Mouse (Mus musculus) midbrain, postnatal 0 days (tissue): Measurements from ENCODE around the gene Gm20388. TPM values are rescaled to one million over a fixed set of nuclear protein-coding genes. Genes with fewer than 3 reads are reported as not detected.

Source experiments
- ATAC-seq: fragments of 200-750 bp; cut with Nextera tagmentation; 2 replicates; pipeline ENCODE4 v1.8.0; 2017; ENCODE audit warnings: moderate number of reproducible peaks, mild to moderate bottlenecking, moderate TSS enrichment, moderate library complexity; ENCODE audit not compliant: low FRiP score
- DNase-seq: peaks from one replicate; pipeline ENCODE4 v3.0.0-alpha.2; 2015; ENCODE audit warnings: low spot score
- H3K27ac ChIP-seq: fragments of 300-500 bp; sonication (generic); 2 replicates; pipeline ENCODE4 v1.5.1; 2014; ENCODE audit warnings: low read depth, mild to moderate bottlenecking, low read length, mixed read lengths
- H3K27me3 ChIP-seq: fragments of 300-500 bp; sonication (generic); 2 replicates; pipeline ENCODE4 v1.6.1; 2014; ENCODE audit warnings: low read length, control low read depth, mixed read lengths; ENCODE audit not compliant: insufficient read depth
- H3K36me3 ChIP-seq: fragments of 300-500 bp; sonication (generic); 2 replicates; pipeline ENCODE4 v1.6.1; 2014; ENCODE audit warnings: low read length, control low read depth, mixed read lengths; ENCODE audit not compliant: insufficient read depth
- H3K4me1 ChIP-seq: fragments of 300-500 bp; sonication (generic); 2 replicates; pipeline ENCODE4 v1.6.1; 2014; ENCODE audit warnings: mild to moderate bottlenecking, control low read depth, antibody characterized with exemption, low read length, mixed read lengths; ENCODE audit not compliant: insufficient read depth
- H3K4me2 ChIP-seq: fragments of 300-500 bp; sonication (generic); 2 replicates; pipeline ENCODE4 v1.6.1; 2014; ENCODE audit warnings: low read depth, mild to moderate bottlenecking, low read length, mixed read lengths; ENCODE audit not compliant: poor library complexity, severe bottlenecking
- H3K4me3 ChIP-seq: fragments of 300-500 bp; sonication (generic); 2 replicates; pipeline ENCODE4 v1.5.1; 2014; ENCODE audit warnings: low read depth, mild to moderate bottlenecking, low read length, moderate library complexity
- H3K9ac ChIP-seq: fragments of 300-500 bp; sonication (generic); replicated peaks from 2 replicates; pipeline ENCODE4 v1.6.1; 2014; ENCODE audit warnings: mild to moderate bottlenecking, low read length, moderate library complexity, mixed read lengths; ENCODE audit not compliant: poor library complexity, severe bottlenecking
- H3K9me3 ChIP-seq: fragments of 300-500 bp; sonication (generic); 2 replicates; pipeline ENCODE4 v1.6.1; 2016; ENCODE audit warnings: low read length, control low read depth
- CTCF ChIP-seq: IDR thresholded peaks from 2 replicates; pipeline ENCODE4 v1.5.1; 2016; ENCODE audit warnings: antibody characterized with exemption, mild to moderate bottlenecking
- WGBS: fragments of 180-500 bp; shearing (Covaris S2); extraction: QIAGEN DNeasy Blood & Tissue Kit; methylation state at CpG from one replicate; pipeline ENCODE4 v1.1.7; 2014; 5-methylcytosine and 5-hydroxymethylcytosine counted together
- polyA plus RNA-seq: library from polyadenylated mRNA; unstranded; fragments of >200 nt; fragmentation: Nextera tagmentation; extraction: Ambion mirVana; gene quantifications from 2 replicates; pipeline ENCODE4 v1.2.1, GENCODE M21; 2015
- total RNA-seq: library from RNA; depleted of rRNA; stranded (reverse); fragments of >200 nt; gene quantifications from 2 replicates; pipeline ENCODE4 v1.2.3, GENCODE M21; 2014

The Gm20388 gene
- total and polyA plus RNA-seq, 2 experiments from 2014 or later, result 74.2 TPM; not detected in 1

DNA sequence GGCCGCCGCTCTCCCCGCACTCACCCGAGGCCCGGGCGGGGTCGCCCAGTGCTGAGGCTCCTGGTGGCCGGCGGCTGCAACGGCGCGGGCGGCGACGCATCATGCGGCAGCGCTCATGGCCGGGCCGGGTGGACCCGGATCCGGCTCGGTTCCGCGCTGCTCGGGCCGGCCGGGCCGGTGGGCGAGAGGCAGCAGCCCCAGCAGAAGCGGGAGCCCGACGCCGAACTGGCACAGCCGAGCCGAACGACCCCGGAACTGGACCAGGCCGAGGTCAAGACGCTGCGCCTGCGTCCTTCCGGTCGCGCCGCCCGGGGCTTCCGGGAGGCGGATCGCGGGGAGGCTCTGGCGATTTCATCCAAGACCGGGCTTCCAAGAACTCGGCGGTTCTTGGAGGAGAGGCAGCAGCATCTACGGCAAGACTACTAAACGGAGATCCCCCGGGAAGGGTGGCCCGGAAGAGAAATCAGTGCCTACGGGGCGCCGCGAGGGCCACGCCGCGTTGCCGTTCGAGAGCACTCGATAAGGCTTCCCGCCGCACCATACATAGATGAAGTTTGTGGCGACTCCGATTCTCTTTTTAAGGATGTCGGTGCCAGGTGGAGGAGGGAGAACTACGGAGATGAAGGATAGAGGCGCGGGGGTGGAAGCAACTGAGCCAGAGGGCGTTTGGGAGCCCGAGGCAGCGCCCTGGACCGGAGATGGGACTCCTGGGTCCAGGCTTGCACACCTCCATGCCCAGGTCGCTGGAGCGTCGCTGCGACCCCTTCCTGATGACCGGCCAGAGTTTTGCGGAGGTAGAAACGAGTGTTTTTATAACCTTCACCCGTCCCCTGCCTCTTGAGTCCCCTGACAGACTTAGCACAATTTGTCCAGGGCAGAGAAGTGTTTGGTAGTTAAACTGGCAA is 190.7 kb downstream of the Gm20388 start, which contains the start of gene Zdhhc7:
Gene Zdhhc7 (minus strand): TSS at position 415 of the 905 bp plus-strand sequence.
- TF ChIP-seq CTCF, result no peak; the same call in 1 of the 2 replicates
- Histone ChIP-seq H3K27me3 (no peaks in the 10 kb centered on the region), H3K4me2 (peak within 1 kb of the TSS; percentile 88), H3K9ac (peak within 1 kb of the TSS; percentile 92), H3K4me1 (peaks cover 16% of the 10 kb centered on the region; the same call in 1 of the 2 replicates), H3K9me3 (no peaks in the 10 kb centered on the region), H3K27ac (peak within 1 kb of the TSS; percentile 90), H3K36me3 (no peaks in the 10 kb centered on the region; the same call in 1 of the 2 replicates), H3K4me3 (peak within 1 kb of the TSS; percentile 94)
- under 1% methylated on average over 80 of the region's 88 CpGs for WGBS
- peak; percentile 86 for DNase-seq
- ATAC-seq, result peak; percentile 78

- ATAC-seq, result no peak
- H3K27ac ChIP-seq, result no peak overlapping the region
- H3K4me1 ChIP-seq, result peaks cover 16% of the 10 kb centered on the region; the same call in 1 of the 2 replicates
- H3K4me2 ChIP-seq, result no peak overlapping the region
- no peak for TF ChIP-seq CTCF
- no peaks in the 10 kb centered on the region; the same call in 1 of the 2 replicates for H3K36me3 ChIP-seq
- DNase-seq, result no peak
- H3K27me3 ChIP-seq, result no peaks in the 10 kb centered on the region
- no peak overlapping the region for H3K4me3 ChIP-seq
- H3K9ac ChIP-seq, result 0 out of 2 replicates have a peak overlapping the region, but pooled peaks have one; percentile 8
- 96% methylated on average over 9 of the region's 9 CpGs for WGBS
- no peaks in the 10 kb centered on the region for H3K9me3 ChIP-seq
These were observed 193.3 kb downstream of the Gm20388 start for GRCm38 (mm10) chr8:120103916-120104315.

DNA sequence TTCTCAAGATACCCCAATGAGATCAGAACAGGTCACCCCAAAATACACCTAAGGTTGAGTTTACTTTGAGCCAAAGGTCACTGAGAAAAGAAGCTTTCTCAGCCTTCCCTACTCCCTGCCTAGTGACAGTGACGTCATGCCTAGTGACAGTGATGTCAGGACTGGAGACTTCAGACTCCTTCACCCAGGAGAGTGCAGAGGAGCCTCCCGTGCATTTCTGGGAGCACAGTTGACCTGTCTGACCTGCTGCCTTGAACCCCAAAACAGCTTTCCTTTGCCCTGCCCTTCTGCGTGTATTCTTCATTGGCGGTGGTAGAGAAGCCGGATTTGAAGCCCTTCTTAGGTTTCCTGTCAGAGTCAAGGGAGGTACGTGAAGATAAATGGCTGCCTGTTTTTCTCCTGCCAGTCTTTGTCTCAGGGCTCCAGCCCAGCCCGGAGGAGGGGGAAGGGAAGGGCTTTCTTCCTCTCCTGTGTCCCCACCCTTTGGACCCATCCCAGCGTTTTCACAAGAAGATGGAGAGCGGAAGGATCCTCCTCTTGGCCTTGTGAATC is 194.2 kb downstream of the Gm20388 start:
- no peak for ATAC-seq
- no peak for TF ChIP-seq CTCF
- Histone ChIP-seq H3K4me3 (no peak overlapping the region), H3K9me3 (no peaks in the 10 kb centered on the region), H3K4me1 (peaks cover 16% of the 10 kb centered on the region; the same call in 1 of the 2 replicates), H3K4me2 (no peak overlapping the region), H3K36me3 (no peaks in the 10 kb centered on the region; the same call in 1 of the 2 replicates), H3K27ac (no peak overlapping the region), H3K27me3 (no peaks in the 10 kb centered on the region), H3K9ac (no peak overlapping the region)
- no peak for DNase-seq
- WGBS, result 69% methylated on average over 9 of the region's 9 CpGs

GRCm38 (mm10) chr8:120109149-120109548 is 198.5 kb downstream of the Gm20388 start:
- H3K27ac ChIP-seq, result no peak overlapping the region
- no peak overlapping the region for H3K4me2 ChIP-seq
- H3K9ac ChIP-seq, result no peak overlapping the region
- no peaks in the 10 kb centered on the region for H3K27me3 ChIP-seq
- H3K4me3 ChIP-seq, result no peak overlapping the region
- no peak for TF ChIP-seq CTCF
- no peaks in the 10 kb centered on the region; the same call in 1 of the 2 replicates for H3K36me3 ChIP-seq
- H3K9me3 ChIP-seq, result no peaks in the 10 kb centered on the region
- WGBS, result 66% methylated on average over 3 of the region's 3 CpGs
- H3K4me1 ChIP-seq, result no peaks in the 10 kb centered on the region
- no peak for ATAC-seq
- DNase-seq, result no peak

GRCm38 (mm10) chr8:120110966-120111365 is 200.3 kb downstream of the Gm20388 start:
- no peak overlapping the region for H3K9ac ChIP-seq
- no peak overlapping the region for H3K4me2 ChIP-seq
- no peak overlapping the region for H3K27ac ChIP-seq
- no peaks in the 10 kb centered on the region for H3K36me3 ChIP-seq
- no peaks in the 10 kb centered on the region for H3K27me3 ChIP-seq
- no peaks in the 10 kb centered on the region for H3K4me1 ChIP-seq
- no peak for ATAC-seq
- no peaks in the 10 kb centered on the region for H3K9me3 ChIP-seq
- H3K4me3 ChIP-seq, result no peak overlapping the region
- no peak for DNase-seq
- TF ChIP-seq CTCF, result no peak
- WGBS, result 80% methylated on average over 4 of the region's 4 CpGs

GRCm38 (mm10) chr8:120111382-120111781 is 200.7 kb downstream of the Gm20388 start:
- H3K9ac ChIP-seq, result no peak overlapping the region
- DNase-seq (no peak), ATAC-seq (no peak)
- TF ChIP-seq CTCF, result no peak
- no peaks in the 10 kb centered on the region for H3K9me3 ChIP-seq
- H3K4me3 ChIP-seq, result no peak overlapping the region
- no peaks in the 10 kb centered on the region for H3K27me3 ChIP-seq
- H3K36me3 ChIP-seq, result no peaks in the 10 kb centered on the region
- no peak overlapping the region for H3K4me2 ChIP-seq
- no peak overlapping the region for H3K27ac ChIP-seq
- no peaks in the 10 kb centered on the region for H3K4me1 ChIP-seq
- WGBS, result 60% methylated on average over 4 of the region's 4 CpGs
